Mouse (Mus musculus): ENCODE results near the gene Irf8.
"Not testable (repeated sequence)": the region's sequence is repeated elsewhere in the genome, so short reads cannot be mapped to it uniquely, and the experiment has no call there.

Irf8 gene

GRCm38 (mm10) chr8:120797019-120797727, 61.0 kb downstream of the Irf8 start:
- DNase-seq (ENCODE audit: low spot score in 2 of 2) = no peak

- DNase-seq (ENCODE audit: low spot score in 2 of 2) = peak; percentile 49 to 50
Observed at GRCm38 (mm10) chr8:120800308-120800865, 64.2 kb downstream of the Irf8 start.

- not testable (repeated sequence) for DNase-seq (ENCODE audit: low spot score in 2 of 2)
Observed at GRCm38 (mm10) chr8:120803661-120804375, 67.7 kb downstream of the Irf8 start.

- no peak for DNase-seq (ENCODE audit: low spot score in 2 of 2)
Observed at GRCm38 (mm10) chr8:120804741-120805140, 68.6 kb downstream of the Irf8 start.
